Comparison of ENCODE assay signal across 18 mouse cellular contexts in the genomic region with DNA sequence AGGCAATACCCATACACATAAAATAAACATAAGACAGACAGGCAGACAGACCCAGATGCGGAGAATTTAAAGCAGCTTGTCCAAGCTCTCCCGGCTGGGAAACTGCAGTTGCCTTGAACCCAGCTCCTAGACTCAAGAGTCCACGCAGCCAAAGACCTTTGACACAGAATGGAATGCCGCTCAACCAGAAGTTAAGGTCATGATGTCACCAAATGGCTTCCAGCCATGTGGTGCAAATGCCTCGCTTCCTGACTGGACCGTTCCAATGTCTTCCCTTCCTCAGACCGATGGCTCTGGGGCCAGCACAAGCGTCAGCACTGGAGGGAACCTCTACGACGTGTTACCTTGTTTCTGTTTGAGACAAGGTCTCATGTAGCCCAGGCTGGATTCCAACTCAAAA. TPM values are rescaled to one million over a fixed set of nuclear protein-coding genes. Genes with fewer than 3 reads are reported as not detected.
DNase-seq lines count a peak whose midpoint lies in the region; ATAC-seq and TF ChIP-seq lines count a peak whose summit lies in the region.
"Had no signal": no experiment of that assay in that cellular context is flagged by ENCODE, and none has a peak within 500 bp of the region (broad histone marks: within the 10 kb centered on the region; RNA-seq: fewer than 3 reads in every experiment).

No protein-coding gene starts in this region.

- no peak overlapping the region for H3K4me2 ChIP-seq in liver, embryonic 11.5 days
- H3K4me2 ChIP-seq: heart, embryonic 13.5 days; hindbrain, embryonic 15.5 days; limb, embryonic 13.5 days; lung, embryonic 14.5 days had no signal

- no peak for TF ChIP-seq POLR2A in liver, adult 2 months (IDR thresholded peaks at IDR 0.05; ENCODE audit: extremely low read depth, insufficient read depth, low read length)

- H3K9me3 ChIP-seq in liver, embryonic 11.5 days (ENCODE audit: control insufficient read depth, low read length), result no peaks in the 10 kb centered on the region
- H3K9me3 ChIP-seq: heart, embryonic 13.5 days; hindbrain, embryonic 15.5 days had no signal

- no peaks in the 10 kb centered on the region; the same call in 1 of the 2 replicates for H3K79me2 ChIP-seq in liver, adult 2 months (ENCODE audit: control insufficient read depth, insufficient read depth, low read length)

- DNase-seq in adrenal gland, postnatal 10 days, result peak; percentile 73
- DNase-seq in adrenal gland, postnatal 4 days (ENCODE audit: low spot score in 2 of 2), result no peak
- DNase-seq in liver, adult 2 months (ENCODE audit: extremely low read depth, low read depth, low spot score), result peak; percentile 96
- DNase-seq in liver, embryonic 11.5 days (ENCODE audit: low spot score), result no peak
- DNase-seq in kidney, adult 8-10 months, result peak; percentile 77 to 83
- DNase-seq in lung, postnatal 36 days, result peak; percentile 62
- no peak for DNase-seq in frontal cortex, postnatal 36 days (ENCODE audit: low spot score in 2 of 2)
- no peak for DNase-seq in urinary bladder, postnatal 14 days (ENCODE audit: low spot score)
- DNase-seq: cerebellum, adult 2 months; lung, embryonic 14.5 days; right cerebral cortex, adult 18-20 months; thymus, postnatal 4 days had no signal

- H3K36me3 ChIP-seq in liver, adult 2 months (ENCODE audit: control insufficient read depth, insufficient read depth, low read length), result no peaks in the 10 kb centered on the region
- H3K36me3 ChIP-seq in liver, embryonic 11.5 days (ENCODE audit: control insufficient read depth, insufficient read depth, low read length), result no peaks in the 10 kb centered on the region
- H3K36me3 ChIP-seq: heart, embryonic 13.5 days; hindbrain, embryonic 15.5 days; limb, embryonic 13.5 days had no signal

- no peak for ATAC-seq in liver, embryonic 11.5 days (replicated peaks; ENCODE audit: low FRiP score)

- no peak for TF ChIP-seq CTCF in liver, adult 2 months (IDR thresholded peaks at IDR 0.05; ENCODE audit: low read depth, low read length)

- peak overlapping the region; percentile 27 for H3K9ac ChIP-seq in liver, adult 2 months (ENCODE audit: low read depth, low read length)
- H3K9ac ChIP-seq in liver, embryonic 11.5 days (ENCODE audit: low read depth, low read length), result no peak overlapping the region
- H3K9ac ChIP-seq: heart, embryonic 13.5 days; hindbrain, embryonic 15.5 days; limb, embryonic 13.5 days; lung, embryonic 14.5 days had no signal

- H3K27me3 ChIP-seq in liver, adult 2 months (ENCODE audit: control insufficient read depth, insufficient read depth, low read length), result no peaks in the 10 kb centered on the region
- peaks cover 13% of the 10 kb centered on the region for H3K27me3 ChIP-seq in liver, embryonic 11.5 days (replicated peaks; ENCODE audit: control insufficient read depth, insufficient read depth, low read length)
- H3K27me3 ChIP-seq: heart, embryonic 13.5 days; hindbrain, embryonic 15.5 days; limb, embryonic 13.5 days had no signal

- peak overlapping the region; percentile 17 for H3K4me3 ChIP-seq in liver, adult 2 months (ENCODE audit: insufficient read depth, low read depth, low read length)
- no peak overlapping the region for H3K4me3 ChIP-seq in liver, embryonic 11.5 days (ENCODE audit: low read depth, low read length)
- H3K4me3 ChIP-seq: heart, embryonic 13.5 days; hindbrain, embryonic 15.5 days; limb, embryonic 13.5 days; midbrain, embryonic 10.5 days had no signal

- H3K27ac ChIP-seq in liver, adult 2 months (replicated peaks; ENCODE audit: insufficient read depth, low read depth, low read length), result peak overlapping the region; percentile 85
- no peak overlapping the region for H3K27ac ChIP-seq in liver, embryonic 11.5 days (ENCODE audit: low read depth, low read length)
- H3K27ac ChIP-seq: heart, embryonic 13.5 days; hindbrain, embryonic 15.5 days; limb, embryonic 13.5 days; midbrain, embryonic 10.5 days had no signal

- WGBS in liver, adult 2 months, result 6% methylated on average over 10 of the region's 10 CpGs
- WGBS in liver, embryonic 11.5 days, result 91% methylated on average over 10 of the region's 10 CpGs

- peaks cover 15% of the 10 kb centered on the region for H3K4me1 ChIP-seq in liver, adult 2 months (ENCODE audit: control insufficient read depth, insufficient read depth, low read length)
- H3K4me1 ChIP-seq in liver, embryonic 11.5 days (replicated peaks; ENCODE audit: control insufficient read depth, insufficient read depth, low read length), result no peaks in the 10 kb centered on the region

RNA-seq across cellular contexts. Expression of gene Atp9a, which starts 4.3 kb away (rescaled TPM):
- 10 to 100 TPM; 72.1 to 76.7 TPM for total RNA-seq in adrenal gland, postnatal 10 days (2021)
- 10 to 100 TPM; 85.3 to 88.5 TPM for total RNA-seq in adrenal gland, postnatal 4 days (2021)
- total RNA-seq in liver, adult 2 months (2014; rRNA removed), result 28.9 and 33.7 TPM in 2 replicates
- polyA plus RNA-seq in liver, adult 2 months (2012; rRNA removed), result 43.3 and 49.3 TPM in 2 replicates
- polyA plus RNA-seq in liver, embryonic 11.5 days (2014; fragmentation: Nextera tagmentation; extraction: Ambion mirVana), result 4.4 and 5.5 TPM in 2 replicates

RNA-seq across cellular contexts. Expression of gene Sall4, which starts 29.9 kb away (rescaled TPM):
- under 1 TPM; 0.12 TPM for total RNA-seq in adrenal gland, postnatal 10 days (2021)
- under 1 TPM; 0.31 to 0.59 TPM for total RNA-seq in adrenal gland, postnatal 4 days (2021)
- not detected in 2 replicates for total RNA-seq in liver, adult 2 months (2014; rRNA removed)
- polyA plus RNA-seq in liver, adult 2 months (2012; rRNA removed), result not detected in 2 replicates
- 14.2 and 17.2 TPM in 2 replicates for polyA plus RNA-seq in liver, embryonic 11.5 days (2014; fragmentation: Nextera tagmentation; extraction: Ambion mirVana)
- total RNA-seq: neutrophil, adult 5-6 weeks had no signal
- polyA plus RNA-seq: spleen, adult 2 months had no signal

Comparison
In these comparisons a context has a peak if more than half of its experiments do, and no peak if none do; other contexts are left out.
1. DNase-seq: peak in adrenal gland, postnatal 10 days (single experiment), liver, adult 2 months (single experiment), kidney, adult 8-10 months (2 of 2) and lung, postnatal 36 days (single experiment); none in adrenal gland, postnatal 4 days (0 of 2), liver, embryonic 11.5 days (single experiment), frontal cortex, postnatal 36 days (0 of 2) and urinary bladder, postnatal 14 days (single experiment).